Mouse (Mus musculus) embryonic fibroblast, embryonic 13.5 days (primary cell): ENCODE measurements around the gene Tbcel.

Experiments used
- CTCF ChIP-seq: IDR thresholded peaks from 2 replicates; pipeline ENCODE4 v1.5.1; 2011; ENCODE audit warnings: mild to moderate bottlenecking, control low read depth, low read length, moderate library complexity, borderline replicate concordance; ENCODE audit not compliant: insufficient read depth
- POLR2A ChIP-seq: IDR thresholded peaks from 2 replicates; pipeline ENCODE4 v1.6.1; 2011; ENCODE audit warnings: low read depth, mild to moderate bottlenecking, control low read depth, low read length, moderate library complexity

DNA sequence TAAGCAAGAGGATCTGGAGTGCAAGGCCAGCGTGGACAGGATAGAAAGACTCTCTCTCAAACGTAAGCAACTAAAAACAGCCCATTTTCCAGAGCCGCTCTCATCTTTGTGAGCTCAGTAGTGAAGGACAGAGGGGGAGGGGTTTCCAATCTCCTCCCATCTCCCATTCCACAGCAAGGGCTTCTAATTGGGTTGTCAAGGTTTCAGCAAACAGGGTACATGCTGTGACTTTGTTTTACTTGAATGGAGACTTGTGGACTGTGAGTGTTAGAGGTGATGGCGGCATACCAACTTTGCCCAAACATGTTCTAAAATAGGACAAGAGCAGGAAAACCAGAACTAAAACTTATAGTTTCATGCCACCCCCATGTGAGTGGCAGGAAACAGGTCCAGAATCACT, 68.2 kb downstream of the Tbcel start:
- no peak for TF ChIP-seq POLR2A
- TF ChIP-seq CTCF, result no peak
